Mouse (Mus musculus): ENCODE results near the gene Gm21987.

GRCm38 (mm10) chr16:38379926-38380325 is 33.1 kb downstream of the Gm21987 start:
- TF ChIP-seq CTCF (IDR thresholded peaks at IDR 0.05; ENCODE audit: borderline replicate concordance, insufficient read depth, low read depth, low read length) (no peak), POLR2A (IDR thresholded peaks at IDR 0.05; ENCODE audit: borderline replicate concordance, insufficient read depth, low read length) (no peak)

Data from cerebellum, adult 2 months (tissue).